In genomic region chrX:162453821-162454402, GRCm38 (mm10) we compare ENCODE assay signal across 15 mouse cellular contexts.
A peak's percentile ranks its signal among the peaks of the same experiment; 100 is the strongest.
DNase-seq lines count a peak whose midpoint lies in the region; ATAC-seq and TF ChIP-seq lines count a peak whose summit lies in the region.
"Had no signal": no experiment of that assay in that cellular context is flagged by ENCODE, and none has a peak within 500 bp of the region (broad histone marks: within the 10 kb centered on the region; RNA-seq: fewer than 3 reads in every experiment).

No protein-coding gene starts in this region.

- no peak for ATAC-seq in hindbrain, postnatal 0 days
- ATAC-seq in hindbrain, embryonic 16.5 days, result no peak
- peak; percentile 62 for ATAC-seq in megakaryocyte progenitor cell, adult 5-6 weeks (replicated peaks; ENCODE audit: poor library complexity)
- ATAC-seq: activated CD4-positive, CD25-positive, alpha-beta regulatory T cell, adult 4 months had no signal

- peak; percentile 29 for DNase-seq in hindbrain, postnatal 0 days (ENCODE audit: low spot score)
- DNase-seq in lung, postnatal 36 days, result peak; percentile 3
- DNase-seq in lung, adult 2 months, result no peak
- DNase-seq in c-Kit-positive CD71-positive TER-119-positive erythroid progenitor cells, embryonic 14.5 days (ENCODE audit: low spot score), result peak; percentile 23
- DNase-seq in testis, postnatal 10 days (ENCODE audit: low spot score), result no peak
- DNase-seq: gastrocnemius, postnatal 10 days; left cerebral cortex, postnatal 4 days; spleen, adult 18-20 months had no signal

- H3K27me3 ChIP-seq in hindbrain, postnatal 0 days (ENCODE audit: insufficient read depth, low read length), result no peaks in the 10 kb centered on the region
- H3K27me3 ChIP-seq in hindbrain, embryonic 16.5 days (replicated peaks; ENCODE audit: control insufficient read depth, insufficient read depth, low read length), result no peaks in the 10 kb centered on the region; the same call in 1 of the 2 replicates

- H3K36me3 ChIP-seq in hindbrain, postnatal 0 days (ENCODE audit: insufficient read depth, low read length), result no peaks in the 10 kb centered on the region
- H3K36me3 ChIP-seq in hindbrain, embryonic 16.5 days (ENCODE audit: control insufficient read depth, insufficient read depth, low read length), result no peaks in the 10 kb centered on the region
- H3K36me3 ChIP-seq: forebrain, embryonic 10.5 days; G1E; heart, embryonic 13.5 days had no signal

- H3K4me1 ChIP-seq in hindbrain, postnatal 0 days (ENCODE audit: insufficient read depth, low read length), result no peaks in the 10 kb centered on the region
- no peaks in the 10 kb centered on the region for H3K4me1 ChIP-seq in hindbrain, embryonic 16.5 days (ENCODE audit: control insufficient read depth, insufficient read depth, low read depth, low read length)
- H3K4me1 ChIP-seq in lung, adult 2 months (ENCODE audit: control insufficient read depth, insufficient read depth, low read length), result no peaks in the 10 kb centered on the region
- H3K4me1 ChIP-seq: forebrain, embryonic 10.5 days; heart, embryonic 13.5 days had no signal

- no peak overlapping the region for H3K27ac ChIP-seq in hindbrain, postnatal 0 days
- H3K27ac ChIP-seq in hindbrain, embryonic 16.5 days (ENCODE audit: low read depth, low read length), result no peak overlapping the region
- H3K27ac ChIP-seq: forebrain, embryonic 10.5 days; heart, embryonic 13.5 days had no signal

- H3K9me3 ChIP-seq in hindbrain, postnatal 0 days (ENCODE audit: low read length), result no peaks in the 10 kb centered on the region
- H3K9me3 ChIP-seq in hindbrain, embryonic 16.5 days (ENCODE audit: control insufficient read depth, low read length), result no peaks in the 10 kb centered on the region
- H3K9me3 ChIP-seq: forebrain, embryonic 10.5 days; G1E; heart, embryonic 13.5 days had no signal

- 63% methylated on average over 7 of the region's 7 CpGs for WGBS in hindbrain, postnatal 0 days
- WGBS in hindbrain, embryonic 16.5 days, result 68% methylated on average over 7 of the region's 7 CpGs
- WGBS in lung, adult 2 months, result 64% methylated on average over 7 of the region's 7 CpGs

- H3K4me2 ChIP-seq in hindbrain, postnatal 0 days (ENCODE audit: low read depth, low read length), result no peak overlapping the region
- no peak overlapping the region for H3K4me2 ChIP-seq in hindbrain, embryonic 16.5 days (ENCODE audit: low read length)
- H3K4me2 ChIP-seq: heart, embryonic 13.5 days had no signal

- TF ChIP-seq CTCF in hindbrain, postnatal 0 days (IDR thresholded peaks at IDR 0.05; ENCODE audit: low read depth), result peak; percentile 54
- no peak for TF ChIP-seq CTCF in lung, adult 2 months (IDR thresholded peaks at IDR 0.05; ENCODE audit: insufficient read depth, low read length)

- H3K4me3 ChIP-seq in hindbrain, postnatal 0 days (ENCODE audit: low read length), result no peak overlapping the region
- no peak overlapping the region for H3K4me3 ChIP-seq in hindbrain, embryonic 16.5 days (ENCODE audit: low read length)
- no peak overlapping the region for H3K4me3 ChIP-seq in lung, adult 2 months (replicated peaks; ENCODE audit: extremely low read depth, low read depth, low read length)
- H3K4me3 ChIP-seq: forebrain, embryonic 10.5 days; heart, embryonic 13.5 days; myocyte had no signal

- no peak for TF ChIP-seq POLR2A in lung, adult 2 months (IDR thresholded peaks at IDR 0.05; ENCODE audit: borderline replicate concordance, extremely low read depth, low read depth, low read length)

- H3K9ac ChIP-seq in hindbrain, postnatal 0 days (replicated peaks; ENCODE audit: low read length), result no peak overlapping the region
- H3K9ac ChIP-seq in hindbrain, embryonic 16.5 days (ENCODE audit: low read depth, low read length), result no peak overlapping the region
- H3K9ac ChIP-seq: heart, embryonic 13.5 days had no signal

Comparison
In these comparisons a context has a peak if more than half of its experiments do, and no peak if none do; other contexts are left out.
1. DNase-seq: peak in hindbrain, postnatal 0 days (single experiment), lung, postnatal 36 days (single experiment) and c-Kit-positive CD71-positive TER-119-positive erythroid progenitor cells, embryonic 14.5 days (single experiment); none in lung, adult 2 months (single experiment) and testis, postnatal 10 days (single experiment).